Mouse (Mus musculus) macrophage (primary cell): ENCODE measurements around the gene P2ry2. TPM values are rescaled to one million over a fixed set of nuclear protein-coding genes. Genes with fewer than 3 reads are reported as not detected.

Source experiments
- H3K27ac ChIP-seq: fragments of 350-480 bp; formaldehyde crosslinking; 2 replicates; pipeline ENCODE4 v1.9.0; 2021
- H3K36me3 ChIP-seq: fragments of 350-480 bp; formaldehyde crosslinking; 2 replicates; pipeline ENCODE4 v1.9.0; 2021; ENCODE audit errors: inconsistent target
- H3K4me3 ChIP-seq: fragments of 350-480 bp; formaldehyde crosslinking; 2 replicates; pipeline ENCODE4 v1.9.0; 2021; ENCODE audit errors: inconsistent target
- H3K79me2 ChIP-seq: fragments of 350-480 bp; formaldehyde crosslinking; 2 replicates; pipeline ENCODE4 v1.9.0; 2021; ENCODE audit errors: inconsistent target
- WGBS: methylation state at CpG from one replicate; pipeline ENCODE4 v1.1.7; 2026; ENCODE audit warnings: inconsistent platforms; ENCODE audit not compliant: missing documents; 5-methylcytosine and 5-hydroxymethylcytosine counted together
- polyA plus RNA-seq: library from polyadenylated mRNA; stranded (reverse); fragments of 250-400 nt; gene quantifications from 3 replicates; pipeline ENCODE4 v1.2.4, GENCODE M21; 2018; ENCODE audit warnings: inconsistent platforms

P2ry2 gene
- polyA plus RNA-seq, 1 experiment from 2014 or later = 9.1 TPM

DNA sequence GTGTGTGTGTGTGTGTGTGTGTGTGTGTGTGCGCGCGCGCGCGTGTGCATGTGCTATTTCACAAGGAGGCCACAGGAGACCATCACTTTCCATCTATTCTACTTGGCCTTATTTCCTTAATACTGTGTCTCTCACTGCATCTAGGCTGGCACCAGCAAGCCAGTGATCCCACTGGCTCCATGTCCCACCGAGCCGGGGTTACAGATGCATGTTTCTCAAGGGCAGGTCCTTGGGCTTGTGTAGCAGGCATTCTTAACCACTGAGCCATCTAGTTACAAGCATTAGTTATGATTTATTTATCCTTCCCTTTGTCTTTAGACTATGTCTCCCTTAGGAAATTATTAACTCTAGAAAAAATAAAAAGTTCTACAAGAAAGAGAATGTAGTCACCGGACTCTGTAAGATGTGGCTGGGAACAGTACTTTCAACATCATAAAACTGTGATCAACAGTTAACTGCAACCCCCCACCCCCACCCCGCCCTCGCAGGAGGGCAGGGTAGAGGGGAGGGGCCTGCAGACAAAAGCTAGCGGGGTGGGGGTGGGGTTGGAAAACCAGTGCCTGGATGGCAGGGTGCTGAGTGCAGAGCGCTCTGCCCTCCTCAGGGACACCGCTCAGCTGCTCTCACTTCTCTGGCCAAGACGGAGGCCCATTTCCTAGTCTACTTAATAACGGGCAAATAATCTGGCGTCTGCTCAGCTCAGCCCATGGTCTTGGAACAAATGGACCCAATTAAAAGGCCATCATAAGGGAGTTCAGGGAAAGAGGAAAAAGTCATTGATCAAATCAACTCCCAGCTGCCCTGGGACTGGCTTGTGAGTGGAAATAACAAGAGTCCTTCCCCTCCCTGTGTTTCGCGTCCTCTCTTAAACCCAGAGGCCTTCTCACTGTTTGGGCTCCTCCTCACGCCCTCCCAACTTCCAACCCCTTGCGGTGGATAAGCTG lies 27.9 kb downstream of the P2ry2 start:
- 77% methylated on average over 13 of the region's 21 CpGs for WGBS
- no peaks in the 10 kb centered on the region for H3K36me3 ChIP-seq
- no peaks in the 10 kb centered on the region for H3K79me2 ChIP-seq
- no peak overlapping the region for H3K4me3 ChIP-seq
- no peak overlapping the region for H3K27ac ChIP-seq

DNA sequence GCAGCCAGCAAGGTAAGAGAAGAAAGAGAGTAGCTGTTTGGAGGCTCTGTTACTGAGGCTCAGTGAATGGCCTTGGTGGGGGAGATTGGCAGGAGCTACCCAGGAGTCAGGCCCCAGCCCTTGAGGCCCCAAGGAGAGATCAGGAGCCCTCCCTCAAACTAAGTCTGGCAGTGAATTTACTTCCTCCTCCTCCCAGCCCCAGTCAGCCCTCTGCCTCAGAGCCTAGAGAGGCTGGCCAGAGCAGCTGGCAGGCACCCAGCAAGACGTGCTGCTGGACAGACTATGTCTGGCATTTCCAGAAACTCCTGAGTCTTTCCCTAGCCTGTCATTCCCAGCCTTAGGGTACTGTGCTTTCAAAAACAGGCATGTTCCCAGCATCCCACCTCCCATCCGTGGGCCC lies 33.5 kb downstream of the P2ry2 start:
- WGBS = 70% methylated on average over 2 of the region's 2 CpGs

DNA sequence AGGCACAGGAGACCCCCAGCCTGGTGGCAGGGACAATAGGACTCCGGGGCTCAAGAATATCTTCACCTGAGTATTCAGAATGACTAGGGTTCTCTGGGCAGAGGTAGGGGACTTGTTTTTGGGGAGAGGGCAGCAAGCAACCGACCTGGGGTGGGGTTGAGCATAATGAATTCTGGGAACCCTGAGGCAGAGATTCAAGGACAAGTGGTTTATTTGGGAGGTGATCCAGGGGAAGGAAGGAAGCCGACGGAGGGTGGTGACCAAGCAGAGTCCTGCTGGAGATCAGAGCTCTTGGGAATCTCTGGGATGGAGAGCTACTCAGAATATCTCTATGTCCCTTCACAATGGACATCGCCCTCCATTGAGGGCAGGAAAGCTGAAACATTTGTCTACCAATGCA lies 34.5 kb downstream of the P2ry2 start:
- Histone ChIP-seq H3K79me2 (no peaks in the 10 kb centered on the region), H3K4me3 (no peak overlapping the region), H3K36me3 (no peaks in the 10 kb centered on the region), H3K27ac (no peak overlapping the region)
- WGBS = 92% methylated on average over 5 of the region's 5 CpGs

More for the DNA sequence above, 33.5 kb downstream of the P2ry2 start:
- Histone ChIP-seq H3K36me3 (no peaks in the 10 kb centered on the region), H3K27ac (no peak overlapping the region), H3K4me3 (no peak overlapping the region), H3K79me2 (no peaks in the 10 kb centered on the region)

DNA sequence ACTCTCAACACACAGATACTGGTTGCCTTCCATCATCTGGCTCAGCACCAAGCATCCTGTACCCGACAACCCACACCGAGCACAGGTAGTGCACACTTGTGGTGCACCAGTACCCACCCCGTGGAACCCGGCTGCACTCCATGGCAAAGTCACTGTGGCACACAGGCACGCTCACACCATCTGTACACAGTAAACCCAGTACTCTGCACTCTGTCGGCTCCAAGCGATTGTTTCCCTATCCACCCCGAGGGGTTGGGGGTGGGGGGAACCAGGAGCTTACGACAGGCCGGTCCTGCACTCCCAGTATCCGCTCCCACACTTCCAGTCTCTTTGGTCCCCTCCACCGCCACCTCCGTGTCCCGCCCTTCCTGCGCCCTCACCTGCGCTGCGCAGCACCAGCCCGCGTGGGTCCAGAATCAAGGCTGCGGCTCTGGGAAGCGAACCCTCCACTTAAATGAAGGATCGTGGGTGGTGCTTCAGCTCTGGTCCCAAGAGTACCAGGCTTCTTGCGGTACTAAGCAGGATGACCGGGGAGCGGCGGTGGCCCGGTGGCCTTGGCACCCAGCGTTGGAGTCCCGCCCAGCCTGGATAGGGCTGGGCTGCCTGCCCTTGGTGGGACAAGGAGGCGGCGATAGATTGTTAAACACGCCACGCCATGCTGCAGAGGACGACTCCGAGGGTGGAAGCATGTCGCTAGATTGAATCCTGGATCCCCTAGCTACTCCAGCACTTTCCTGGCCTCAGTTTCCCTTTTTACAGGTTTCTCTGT lies 38.3 kb downstream of the P2ry2 start, which contains the start of gene P2ry6:
Gene P2ry6, minus strand, starts transcription at position 515 of the 769 bp plus-strand sequence.
- 23% methylated on average over 36 of the region's 36 CpGs for whole genome bisulfite sequencing
- H3K27ac ChIP-seq = no peak within 1 kb of the TSS
- H3K79me2 ChIP-seq = no peaks in the 10 kb centered on the region
- H3K4me3 ChIP-seq = no peak within 1 kb of the TSS
- H3K36me3 ChIP-seq = no peaks in the 10 kb centered on the region

DNA sequence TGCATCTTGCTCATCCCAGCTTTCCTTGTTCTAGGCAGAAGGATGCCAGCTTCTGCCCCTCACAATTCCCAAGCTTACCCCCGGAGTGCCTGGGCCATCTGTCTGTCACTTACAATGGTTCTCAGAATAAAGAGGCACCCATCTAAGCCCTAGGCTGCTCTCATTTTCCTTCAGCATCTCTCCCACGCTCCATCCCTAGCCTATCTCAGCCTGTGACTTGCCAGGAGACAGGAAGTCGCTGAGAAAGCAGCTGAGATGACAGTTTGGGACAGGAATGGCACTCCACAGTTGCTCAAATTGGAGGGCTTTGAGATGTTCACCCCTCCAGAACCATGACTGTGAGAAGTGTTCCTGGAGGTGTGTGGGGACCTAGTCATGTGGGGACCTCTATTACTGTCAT lies 39.8 kb downstream of the P2ry2 start:
- Histone ChIP-seq H3K36me3 (no peaks in the 10 kb centered on the region), H3K4me3 (no peak overlapping the region), H3K27ac (no peak overlapping the region), H3K79me2 (no peaks in the 10 kb centered on the region)
- WGBS = 92% methylated on average over 3 of the region's 3 CpGs

DNA sequence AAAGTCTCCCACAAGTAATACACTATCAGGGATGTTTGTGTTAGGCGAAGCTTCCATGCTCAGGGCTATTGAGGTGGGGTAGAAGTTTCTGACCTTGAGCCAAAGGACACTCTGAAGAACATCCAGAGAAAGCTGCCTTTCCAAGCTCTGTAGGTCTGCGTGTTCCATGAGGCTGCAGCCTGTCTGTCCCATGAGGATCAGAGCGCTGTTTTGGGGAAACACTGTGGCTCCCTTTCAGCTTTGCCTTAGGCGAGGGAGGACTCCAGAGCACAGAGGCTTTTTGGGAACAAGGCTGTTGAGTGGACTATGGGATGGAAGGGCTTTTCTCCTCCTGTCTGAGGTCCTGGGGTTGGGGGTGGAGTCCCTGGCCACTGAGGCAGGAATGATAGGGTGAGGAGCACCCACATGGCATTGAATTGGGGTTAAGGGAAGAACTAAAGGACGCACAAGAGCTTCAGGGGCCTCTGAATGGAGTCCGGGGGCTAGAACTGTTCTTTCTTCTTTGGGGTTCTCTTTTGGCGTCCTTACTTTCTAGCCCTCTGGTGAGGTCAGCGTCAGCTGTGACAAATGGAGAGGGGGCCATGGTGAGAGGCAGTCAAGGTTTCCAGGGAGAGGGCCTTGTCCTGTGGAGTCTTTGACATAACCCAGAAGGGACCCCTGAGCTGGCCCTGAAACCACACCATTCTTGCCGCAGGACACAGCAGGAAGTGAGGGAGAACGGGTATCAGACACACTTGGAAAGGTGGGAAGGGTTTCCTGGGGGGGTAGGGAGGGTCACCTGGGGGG lies 43.6 kb downstream of the P2ry2 start:
- WGBS = 93% methylated on average over 10 of the region's 10 CpGs
- H3K36me3 ChIP-seq = no peaks in the 10 kb centered on the region
- no peak overlapping the region for H3K27ac ChIP-seq
- H3K79me2 ChIP-seq = peaks cover 9% of the 10 kb centered on the region
- no peak overlapping the region for H3K4me3 ChIP-seq

DNA sequence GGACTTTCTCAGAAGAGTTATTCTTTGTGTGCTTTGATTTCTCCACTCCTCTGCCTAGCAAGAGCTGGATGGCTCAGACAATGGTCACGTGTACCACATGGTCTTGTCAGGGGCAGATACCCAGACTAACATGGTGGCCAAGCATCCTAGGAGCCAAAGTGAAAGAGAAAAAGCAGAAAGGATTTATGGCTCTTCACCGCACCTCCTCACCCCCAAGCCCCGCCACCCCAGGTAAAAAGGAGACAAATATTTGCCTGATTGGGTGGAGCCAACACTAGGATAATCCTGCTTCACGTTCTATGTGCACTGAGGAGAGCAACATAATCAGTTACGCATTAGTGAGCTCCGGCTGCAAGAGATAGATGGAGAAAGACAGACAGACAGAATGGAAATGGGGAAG lies 44.3 kb downstream of the P2ry2 start:
- Histone ChIP-seq H3K27ac (no peak overlapping the region), H3K4me3 (no peak overlapping the region), H3K79me2 (peaks cover 15% of the 10 kb centered on the region), H3K36me3 (no peaks in the 10 kb centered on the region)
- WGBS = 93% methylated on average over 6 of the region's 6 CpGs

DNA sequence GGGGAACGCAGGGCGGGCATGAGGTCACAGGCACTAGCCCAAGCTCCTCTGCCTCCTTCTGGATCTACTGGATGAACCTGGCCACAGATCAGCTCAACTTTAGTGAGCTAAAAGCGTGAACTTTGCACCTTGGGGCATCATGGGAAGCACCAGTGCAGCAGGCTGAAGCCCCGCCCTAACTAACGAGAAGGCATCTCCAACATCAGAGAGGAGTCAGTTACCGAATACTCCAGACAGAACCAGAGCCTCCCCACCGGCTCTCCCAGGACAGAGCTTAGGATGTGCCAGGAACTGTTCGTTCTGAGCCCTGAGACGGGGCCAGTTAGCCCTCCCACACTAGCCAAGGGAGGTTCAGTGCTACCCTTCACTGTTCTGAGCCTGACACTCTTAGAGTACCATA lies 44.8 kb downstream of the P2ry2 start:
- Histone ChIP-seq H3K36me3 (no peaks in the 10 kb centered on the region), H3K4me3 (no peak overlapping the region), H3K27ac (no peak overlapping the region), H3K79me2 (peaks cover 21% of the 10 kb centered on the region)
- WGBS = 88% methylated on average over 9 of the region's 9 CpGs

DNA sequence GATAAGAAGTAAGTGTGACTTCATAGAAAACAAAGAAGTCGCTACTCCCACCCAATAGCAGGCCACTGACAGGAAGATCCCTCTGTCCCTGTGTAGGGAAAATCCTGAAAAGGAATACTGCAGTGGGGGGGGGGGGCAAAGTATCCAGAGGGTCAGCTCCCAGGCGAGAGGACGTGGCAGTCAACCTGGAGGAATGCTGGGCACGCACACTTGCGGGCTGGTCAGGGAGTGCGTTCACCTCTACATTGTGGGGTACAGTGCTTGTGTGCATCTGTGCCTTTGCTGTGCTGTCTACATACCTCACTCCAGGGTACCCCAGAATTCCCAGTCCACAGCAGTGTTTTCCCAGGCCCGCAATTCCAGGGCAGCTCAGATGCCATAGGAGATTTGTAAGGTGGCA lies 46.7 kb downstream of the P2ry2 start:
- Histone ChIP-seq H3K4me3 (no peak overlapping the region), H3K79me2 (peaks cover 39% of the 10 kb centered on the region), H3K27ac (no peak overlapping the region), H3K36me3 (no peaks in the 10 kb centered on the region)
- 93% methylated on average over 7 of the region's 7 CpGs for WGBS

DNA sequence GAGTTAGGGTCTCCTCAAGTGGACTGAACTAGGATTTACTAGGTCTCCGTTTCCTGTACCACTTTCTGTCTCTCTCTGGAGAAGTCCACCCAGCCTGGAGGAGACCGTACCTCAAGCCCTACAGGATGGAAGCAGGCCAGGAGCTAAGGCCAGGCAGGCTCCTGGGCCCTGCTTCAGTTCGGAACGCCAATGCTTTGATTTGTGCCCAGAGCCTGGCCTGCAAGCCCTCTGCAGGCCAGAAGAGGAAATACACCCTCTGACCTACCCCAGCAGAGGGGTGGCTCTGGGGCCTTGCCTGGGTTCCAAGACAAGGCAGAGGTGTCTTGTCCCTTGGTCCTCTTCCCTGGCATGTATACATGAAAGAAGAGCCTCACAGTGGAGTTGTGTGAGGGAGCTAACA lies 47.6 kb downstream of the P2ry2 start:
- Histone ChIP-seq H3K27ac (peak overlapping the region; percentile 93), H3K36me3 (no peaks in the 10 kb centered on the region), H3K79me2 (peaks cover 48% of the 10 kb centered on the region), H3K4me3 (no peak overlapping the region)
- WGBS = 37% methylated on average over 4 of the region's 4 CpGs

DNA sequence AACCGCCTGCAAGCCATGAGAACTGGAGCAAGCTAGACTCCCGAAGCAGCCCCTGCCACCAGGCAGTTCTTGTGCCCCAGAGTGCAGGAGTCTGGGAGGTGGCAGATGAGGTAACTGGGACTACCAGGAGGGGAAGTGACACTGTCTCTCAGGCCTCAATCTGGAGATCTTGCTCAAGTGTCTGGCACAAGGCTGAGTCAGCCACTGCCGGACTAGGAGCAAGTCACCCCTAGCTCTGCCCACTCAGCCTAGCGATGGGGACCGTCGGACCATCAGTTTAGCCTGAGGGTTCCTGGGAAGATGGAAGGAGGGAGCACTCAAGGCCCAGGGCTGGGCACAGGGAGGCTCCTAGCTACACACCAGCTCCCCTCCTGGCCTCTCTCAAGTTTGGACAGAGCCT lies 48.4 kb downstream of the P2ry2 start:
- peaks cover 57% of the 10 kb centered on the region for H3K79me2 ChIP-seq
- peak overlapping the region; percentile 93 for H3K27ac ChIP-seq
- WGBS = 7% methylated on average over 6 of the region's 6 CpGs
- H3K4me3 ChIP-seq = peak overlapping the region; percentile 65
- peaks cover 4% of the 10 kb centered on the region for H3K36me3 ChIP-seq

DNA sequence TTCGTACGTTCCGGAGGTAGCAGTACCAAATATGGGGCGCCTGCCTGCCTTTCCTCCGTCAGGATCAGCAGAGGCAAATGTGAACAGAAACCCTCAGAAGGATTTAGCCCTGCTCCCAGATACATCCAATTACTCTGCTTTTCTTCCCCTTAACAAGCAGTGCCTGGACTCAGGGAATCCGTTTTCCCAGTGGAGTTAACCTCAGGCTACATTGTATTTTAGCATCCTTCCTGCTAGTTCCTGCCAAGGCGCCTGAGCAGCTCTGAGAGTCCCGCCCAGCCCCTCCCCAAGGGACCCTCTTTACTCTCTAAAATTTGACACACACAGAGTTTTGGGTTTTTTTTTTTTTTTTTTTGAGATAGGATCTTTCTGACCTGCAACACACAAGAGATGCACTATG lies 49.3 kb downstream of the P2ry2 start:
- Histone ChIP-seq H3K27ac (peak overlapping the region; percentile 93), H3K79me2 (peaks cover 65% of the 10 kb centered on the region), H3K4me3 (peak overlapping the region; percentile 65), H3K36me3 (peaks cover 12% of the 10 kb centered on the region)
- WGBS = 86% methylated on average over 8 of the region's 8 CpGs

DNA sequence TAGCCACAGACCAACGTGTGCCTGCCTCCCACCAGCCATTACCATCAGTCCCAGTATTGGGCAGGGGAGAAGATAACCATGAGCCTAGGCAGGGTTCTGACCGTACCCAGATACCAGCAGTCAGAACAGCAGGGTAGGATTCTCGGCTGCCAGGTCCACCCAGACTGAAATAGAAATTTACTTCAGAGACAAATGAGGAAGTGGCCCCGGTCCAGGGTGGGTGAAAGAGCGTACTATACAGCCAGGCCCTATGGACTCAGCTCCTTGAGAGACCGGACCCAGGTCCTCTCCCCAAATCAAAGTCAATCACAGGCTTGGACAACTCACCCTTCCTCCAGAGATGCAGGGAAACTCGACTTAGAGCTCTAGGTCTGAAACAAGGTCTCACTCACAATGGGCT lies 51.5 kb downstream of the P2ry2 start:
- Histone ChIP-seq H3K79me2 (peaks cover 88% of the 10 kb centered on the region), H3K27ac (peak overlapping the region; percentile 93), H3K4me3 (peak overlapping the region; percentile 65), H3K36me3 (peaks cover 34% of the 10 kb centered on the region)
- WGBS = 2% methylated on average over 6 of the region's 7 CpGs

DNA sequence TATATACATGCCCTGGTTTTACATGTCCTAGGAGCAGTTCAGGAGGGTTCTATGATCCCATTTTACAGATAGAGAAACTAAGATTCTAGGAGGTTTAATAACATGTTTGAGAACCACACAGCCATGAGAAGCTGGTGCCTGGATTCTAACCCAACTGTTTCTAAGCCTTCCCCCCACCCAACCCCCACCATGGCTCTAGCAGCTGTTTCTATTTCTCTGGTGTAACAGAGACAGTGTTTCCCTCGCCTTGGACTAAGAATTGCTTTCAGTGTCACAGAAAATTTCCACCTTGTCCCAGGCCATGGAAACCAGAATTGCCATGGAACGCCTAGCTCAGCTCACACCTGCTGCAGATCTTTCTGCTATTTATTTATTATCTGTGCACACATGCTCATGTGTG lies 52.2 kb downstream of the P2ry2 start:
- 88% methylated on average over 2 of the region's 2 CpGs for WGBS
- H3K79me2 ChIP-seq = peaks cover 95% of the 10 kb centered on the region
- H3K27ac ChIP-seq = peak overlapping the region; percentile 93
- H3K36me3 ChIP-seq = peaks cover 41% of the 10 kb centered on the region
- H3K4me3 ChIP-seq = peak overlapping the region; percentile 65
